Mouse (Mus musculus) liver, embryonic 14.5 days (tissue): Measurements from ENCODE around the gene Kcnh7.

Source experiments
- CTCF ChIP-seq: IDR thresholded peaks from 2 replicates; pipeline ENCODE4 v1.5.1; 2016; ENCODE audit warnings: antibody characterized with exemption, low read depth, control low read depth
- EP300 ChIP-seq: IDR thresholded peaks from 2 replicates; pipeline ENCODE4 v1.6.1; 2016; ENCODE audit warnings: antibody characterized with exemption, low read depth

GRCm38 (mm10) chr2:62646671-62647289 lies 537.3 kb downstream of the Kcnh7 start:
- TF ChIP-seq CTCF (no peak), EP300 (no peak)
